Mouse (Mus musculus) ES-CJ7 (cell line): ENCODE measurements around the gene Gm16223.

Source experiments
- DNase-seq: peaks from one replicate; pipeline ENCODE4 v3.0.0; 2011; ENCODE audit warnings: low read depth, low spot score

Gm16223 gene

GRCm38 (mm10) chr5:42067476-42068187, at the start of gene Gm16223:
Gene Gm16223, plus strand, starts transcription at chr5:42067960.
- no peak for DNase-seq

GRCm38 (mm10) chr5:42022029-42022428, 45.7 kb upstream of the Gm16223 start:
- DNase-seq, result no peak

GRCm38 (mm10) chr5:42023521-42023920, 44.2 kb upstream of the Gm16223 start:
- DNase-seq, result no peak

DNA sequence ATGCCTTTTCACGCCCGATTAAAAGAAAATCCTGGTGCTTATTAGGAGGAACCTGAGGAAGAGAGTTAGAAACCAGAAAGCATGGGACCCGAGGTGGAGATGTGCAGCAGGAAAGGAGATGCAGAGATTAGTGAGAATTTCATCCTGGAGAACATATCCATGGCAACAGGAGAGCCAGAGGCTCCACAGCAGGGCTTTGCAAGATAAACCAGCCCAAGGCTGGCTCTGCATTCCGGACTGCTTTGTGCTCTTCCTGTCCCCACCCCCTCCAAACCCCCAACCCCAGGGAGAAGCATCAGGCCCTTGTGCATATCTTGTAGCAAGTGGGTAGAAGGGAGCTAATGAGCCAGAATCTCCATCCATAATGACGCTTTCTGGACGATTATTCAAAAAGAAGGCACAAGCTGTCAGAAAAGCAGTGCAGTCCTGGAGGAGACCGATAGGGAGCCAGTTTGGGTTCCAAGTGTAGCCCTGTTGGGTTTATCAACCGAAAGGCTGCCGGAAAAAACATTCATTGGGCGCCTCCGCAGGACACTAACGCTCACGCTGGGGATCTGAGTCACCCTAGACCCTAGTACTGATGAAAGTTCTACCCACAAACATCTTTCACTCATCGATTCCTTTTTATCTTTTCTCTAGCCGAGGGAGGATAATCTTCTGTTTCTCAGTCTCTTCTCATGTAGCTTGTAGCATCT, 31.2 kb upstream of the Gm16223 start:
- DNase-seq, result peak; percentile 9

- DNase-seq, result no peak
Measured at GRCm38 (mm10) chr5:42054636-42055035, 13.1 kb upstream of the Gm16223 start.

DNA sequence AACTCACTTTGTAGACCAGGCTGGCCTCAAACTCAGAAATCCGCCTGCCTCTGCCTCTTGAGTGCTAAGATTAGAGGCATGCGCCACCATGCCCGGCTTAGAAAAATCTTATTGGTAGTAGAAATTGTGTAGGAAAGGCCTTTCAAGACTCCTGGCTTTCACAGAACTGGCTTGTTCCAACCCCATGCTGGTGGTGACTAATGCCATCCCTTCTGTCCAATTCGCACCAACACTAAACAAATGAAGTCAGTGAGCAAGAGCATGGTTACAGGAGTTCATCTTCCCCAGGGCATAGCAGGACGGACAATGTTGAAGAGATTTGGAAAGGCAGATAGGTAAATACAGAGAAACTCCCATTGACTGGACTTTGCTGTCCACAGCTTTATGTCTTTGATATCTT, 12.6 kb upstream of the Gm16223 start:
- DNase-seq, result no peak

DNA sequence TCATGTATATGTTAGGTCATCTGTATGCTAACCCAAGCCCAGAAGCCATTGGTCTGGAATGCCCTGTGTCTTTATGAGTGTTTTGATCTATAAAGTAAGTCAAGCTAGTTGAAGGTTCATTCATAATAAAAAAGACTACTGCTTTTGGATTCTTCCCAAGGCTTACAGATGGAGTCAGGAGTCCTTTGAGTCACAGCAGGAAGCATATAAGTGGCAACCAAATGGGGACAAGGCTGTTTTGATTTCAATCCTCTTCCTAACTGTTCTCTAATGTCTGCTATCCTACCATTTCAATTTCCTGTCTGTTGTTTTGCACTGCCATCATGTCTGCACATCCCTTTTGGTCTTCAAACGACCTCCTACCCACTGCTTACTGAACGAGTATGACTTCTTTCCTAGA, 2.7 kb upstream of the Gm16223 start:
- DNase-seq, result no peak

GRCm38 (mm10) chr5:42067075-42067474, 685 bp upstream of the Gm16223 start:
- DNase-seq, result no peak

GRCm38 (mm10) chr5:42068188-42068579, 424 bp downstream of the Gm16223 start:
- no peak for DNase-seq

DNA sequence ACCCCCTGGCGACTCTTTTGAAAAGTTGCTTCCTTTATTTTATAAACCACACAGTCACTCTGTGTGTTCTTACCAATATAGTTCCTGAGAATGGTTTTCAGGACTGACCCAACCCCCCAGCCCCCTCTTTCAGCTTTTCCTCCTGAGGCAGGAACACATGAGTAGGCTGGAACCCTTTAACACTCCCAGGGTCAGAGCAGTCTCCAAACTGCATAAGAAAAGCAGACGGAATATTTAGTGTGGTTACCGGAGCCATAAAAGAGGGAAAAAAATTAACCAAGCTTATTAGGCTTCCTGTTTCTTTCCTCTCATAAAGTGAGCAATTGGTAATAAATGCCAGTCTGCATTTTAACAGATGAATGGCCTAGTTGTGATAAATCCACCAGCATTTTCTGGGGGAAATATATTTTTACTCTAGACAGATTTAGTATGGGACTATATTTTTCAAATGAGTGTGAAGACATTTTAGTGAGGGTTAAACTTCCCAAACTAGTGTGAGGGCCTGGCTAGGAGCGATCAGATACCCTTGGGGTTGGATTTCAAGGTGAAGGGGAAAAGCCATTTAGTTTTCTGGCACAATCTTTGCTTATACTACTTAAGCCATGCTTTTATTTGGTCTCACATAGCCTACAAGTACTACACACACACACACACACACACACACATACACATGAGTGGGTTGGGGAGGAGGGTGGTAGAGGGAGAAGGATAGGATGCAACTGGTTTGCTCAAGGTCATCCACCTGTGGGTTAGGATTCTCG, 49.0 kb downstream of the Gm16223 start:
- DNase-seq, result no peak

- no peak for DNase-seq
Measured at GRCm38 (mm10) chr5:42125562-42125961, 57.8 kb downstream of the Gm16223 start.

- DNase-seq, result no peak
Measured at GRCm38 (mm10) chr5:42155626-42156025, 87.9 kb downstream of the Gm16223 start.

DNA sequence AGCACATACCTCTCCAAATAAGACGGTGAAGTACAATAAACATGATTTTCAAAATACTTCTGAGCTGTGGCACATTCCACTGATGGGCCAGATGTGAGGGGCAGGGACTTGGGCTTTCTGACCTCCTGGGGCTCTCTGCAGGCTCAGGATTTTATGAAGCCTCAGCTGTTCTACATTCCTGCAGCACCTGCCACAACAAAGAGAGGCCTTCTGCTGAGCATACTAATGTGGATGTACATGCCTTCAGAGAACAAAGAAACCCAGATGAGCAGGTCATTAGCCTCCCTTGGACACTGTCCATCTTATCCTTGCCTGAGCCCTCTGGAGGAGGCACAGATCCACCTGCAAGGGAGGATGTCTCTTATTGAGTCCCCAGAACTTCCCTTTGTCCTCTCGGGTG, 97.0 kb downstream of the Gm16223 start:
- no peak for DNase-seq

GRCm38 (mm10) chr5:42166311-42166710, 98.6 kb downstream of the Gm16223 start:
- no peak for DNase-seq

GRCm38 (mm10) chr5:42168071-42168470, 100.3 kb downstream of the Gm16223 start:
- DNase-seq, result no peak

- DNase-seq, result no peak
Measured at GRCm38 (mm10) chr5:42168785-42169184, 101.0 kb downstream of the Gm16223 start.

DNA sequence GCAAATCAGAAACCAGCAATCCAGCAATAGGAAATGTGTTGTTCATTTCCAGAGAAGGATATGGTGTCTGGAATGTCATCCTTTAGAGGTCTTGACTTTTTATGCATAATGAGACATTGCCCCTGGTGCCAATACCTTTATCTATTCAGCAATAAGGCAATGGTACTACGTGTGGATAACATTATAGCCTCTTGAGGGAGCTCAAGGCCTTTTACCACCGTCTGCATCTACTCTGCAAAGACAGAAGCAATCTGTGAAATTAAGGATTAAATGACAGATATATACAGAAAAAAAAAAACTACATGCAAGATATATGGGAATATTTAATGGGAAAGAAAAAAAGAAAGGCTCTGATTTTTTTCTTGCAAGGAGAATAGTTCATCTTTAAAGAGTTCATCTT, 106.3 kb downstream of the Gm16223 start:
- no peak for DNase-seq

GRCm38 (mm10) chr5:42175424-42175823, 107.7 kb downstream of the Gm16223 start:
- DNase-seq, result no peak

DNA sequence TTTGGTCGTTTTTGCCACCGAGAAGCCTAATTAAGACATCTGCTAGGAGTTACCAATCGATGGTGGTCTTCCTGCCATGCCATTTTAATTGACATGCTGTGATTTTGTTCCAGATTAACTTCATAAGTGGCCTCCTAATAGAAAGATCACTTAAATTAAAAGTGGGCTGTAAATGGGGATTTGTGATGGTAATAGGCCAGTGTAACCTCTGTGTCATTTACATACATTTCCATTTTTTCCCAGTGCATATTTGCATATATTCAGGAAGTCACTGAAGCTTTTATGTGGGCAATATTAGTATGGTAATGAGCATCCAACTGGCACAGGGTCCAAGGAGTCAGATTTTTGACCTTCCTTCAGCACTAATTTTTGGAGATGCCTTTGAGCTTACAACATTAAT, 130.7 kb downstream of the Gm16223 start:
- no peak for DNase-seq

- DNase-seq, result no peak
Measured at GRCm38 (mm10) chr5:42207456-42208122, 139.8 kb downstream of the Gm16223 start.

DNA sequence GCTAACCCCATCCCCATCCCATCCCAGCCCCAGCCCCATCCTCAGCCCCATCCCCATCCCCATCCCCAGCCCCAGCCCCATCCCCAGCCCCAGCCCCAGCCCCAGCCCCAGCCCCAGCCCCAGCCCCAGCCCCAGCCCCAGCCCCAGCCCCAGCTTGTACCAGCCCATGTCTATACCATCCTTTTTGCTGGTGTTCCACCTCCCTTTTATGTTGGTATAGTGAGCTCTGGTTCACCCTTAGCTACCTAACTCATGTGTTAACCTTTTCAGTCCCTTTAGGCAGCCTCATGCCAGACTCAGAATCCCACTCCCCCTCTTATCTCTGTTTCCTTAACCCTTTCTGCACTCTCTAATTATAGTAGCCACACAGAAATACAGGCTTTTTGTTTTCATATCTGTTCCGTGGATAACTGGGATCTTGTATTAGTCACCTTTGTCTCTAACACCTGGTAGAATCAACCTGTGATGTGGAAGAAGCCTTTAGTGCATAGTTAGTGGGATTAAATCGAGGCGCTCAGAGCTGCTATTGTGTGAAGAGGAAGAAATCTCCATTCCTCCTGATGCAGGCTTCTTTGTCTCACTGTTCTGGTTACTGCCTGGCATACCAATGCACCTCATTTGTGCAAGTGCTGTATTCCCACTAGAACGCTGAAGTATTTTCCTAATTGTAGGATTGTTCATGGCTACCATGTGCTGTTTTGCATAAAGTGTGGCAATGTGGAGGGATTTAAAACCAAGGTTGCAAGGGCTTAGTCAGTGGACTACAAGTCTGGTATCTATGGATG, 144.0 kb downstream of the Gm16223 start:
- DNase-seq, result no peak
